Mouse (Mus musculus) heart, embryonic 13.5 days (tissue): Measurements from ENCODE around the gene Miox. TPM values are rescaled to one million over a fixed set of nuclear protein-coding genes. Genes with fewer than 3 reads are reported as not detected.
A peak's percentile ranks its signal among the peaks of the same experiment; 100 is the strongest.

Experiments used
- ATAC-seq: fragments of 200-750 bp; cut with Nextera tagmentation; 2 replicates; pipeline ENCODE4 v1.8.0; 2017; ENCODE audit warnings: moderate TSS enrichment; ENCODE audit not compliant: insufficient number of reproducible peaks, low FRiP score, low TSS enrichment; ENCODE audit errors: extremely low read depth
- H3K27ac ChIP-seq: fragments of 300-500 bp; sonication (generic); replicated peaks from 2 replicates; pipeline ENCODE4 v1.5.1; 2015; ENCODE audit warnings: moderate library complexity, mild to moderate bottlenecking, inconsistent platforms
- H3K27me3 ChIP-seq: fragments of 300-500 bp; sonication (generic); replicated peaks from 2 replicates; pipeline ENCODE4 v1.6.1; 2015; ENCODE audit warnings: mild to moderate bottlenecking, inconsistent platforms
- H3K36me3 ChIP-seq: fragments of 300-500 bp; sonication (generic); 2 replicates; pipeline ENCODE4 v1.6.1; 2015; ENCODE audit warnings: mild to moderate bottlenecking, inconsistent platforms
- H3K4me1 ChIP-seq: fragments of 300-500 bp; sonication (generic); 2 replicates; pipeline ENCODE4 v1.6.1; 2015; ENCODE audit warnings: inconsistent platforms
- H3K4me2 ChIP-seq: fragments of 300-500 bp; sonication (generic); 2 replicates; pipeline ENCODE4 v1.6.1; 2015; ENCODE audit warnings: inconsistent platforms, mild to moderate bottlenecking, moderate library complexity
- H3K4me3 ChIP-seq: fragments of 300-500 bp; sonication (generic); 2 replicates; pipeline ENCODE4 v1.5.1; 2015; ENCODE audit warnings: moderate library complexity, mild to moderate bottlenecking, inconsistent platforms
- H3K9ac ChIP-seq: fragments of 300-500 bp; sonication (generic); 2 replicates; pipeline ENCODE4 v1.6.1; 2015; ENCODE audit warnings: inconsistent platforms, mild to moderate bottlenecking, moderate library complexity
- H3K9me3 ChIP-seq: fragments of 300-500 bp; sonication (generic); 2 replicates; pipeline ENCODE4 v1.6.1; 2016; ENCODE audit warnings: inconsistent platforms
- WGBS: fragments of 180-500 bp; shearing (Covaris S2); methylation state at CpG from one replicate; pipeline ENCODE4 v1.1.7; 2015; ENCODE audit warnings: mixed read lengths; 5-methylcytosine and 5-hydroxymethylcytosine counted together
- polyA plus RNA-seq: library from polyadenylated mRNA; unstranded; fragments of >200 nt; fragmentation: Nextera tagmentation; extraction: Ambion mirVana; gene quantifications from 2 replicates; pipeline ENCODE4 v1.2.1, GENCODE M21; 2015

Gene Miox
- polyA plus RNA-seq, 1 experiment from 2014 or later: not detected

- WGBS: 88% methylated on average over 13 of the region's 13 CpGs
- Histone ChIP-seq H3K9ac (peak overlapping the region; percentile 11; the same call in 1 of the 2 replicates), H3K36me3 (peaks cover 58% of the 10 kb centered on the region), H3K9me3 (no peaks in the 10 kb centered on the region), H3K4me3 (no peak overlapping the region), H3K4me2 (no peak overlapping the region), H3K4me1 (peaks cover 20% of the 10 kb centered on the region), H3K27ac (no peak overlapping the region), H3K27me3 (peaks cover 17% of the 10 kb centered on the region)
- ATAC-seq: no peak
These were observed 37.9 kb downstream of the Miox start for GRCm38 (mm10) chr15:89372068-89372467.

- Histone ChIP-seq H3K9ac (peak overlapping the region; percentile 88), H3K4me3 (peak overlapping the region; percentile 75), H3K4me1 (peaks cover 24% of the 10 kb centered on the region), H3K9me3 (no peaks in the 10 kb centered on the region), H3K27me3 (peaks cover 22% of the 10 kb centered on the region), H3K36me3 (peaks cover 53% of the 10 kb centered on the region), H3K27ac (peak overlapping the region; percentile 94), H3K4me2 (peak overlapping the region; percentile 90)
- WGBS: 78% methylated on average over 7 of the region's 7 CpGs
- no peak for ATAC-seq
These were observed 38.3 kb downstream of the Miox start for GRCm38 (mm10) chr15:89372536-89372935.

GRCm38 (mm10) chr15:89373027-89373761 lies 39.0 kb downstream of the Miox start:
- Histone ChIP-seq H3K4me1 (peaks cover 30% of the 10 kb centered on the region), H3K27me3 (peaks cover 29% of the 10 kb centered on the region), H3K4me3 (peak overlapping the region; percentile 75), H3K27ac (peak overlapping the region; percentile 94), H3K36me3 (peaks cover 47% of the 10 kb centered on the region), H3K9me3 (no peaks in the 10 kb centered on the region), H3K9ac (peak overlapping the region; percentile 88), H3K4me2 (peak overlapping the region; percentile 90)
- 2% methylated on average over 35 of the region's 35 CpGs for whole genome bisulfite sequencing
- peak; percentile 68 for ATAC-seq

- peak within 1 kb of the TSS; percentile 94 for H3K27ac ChIP-seq
- peaks cover 36% of the 10 kb centered on the region for H3K4me1 ChIP-seq
- no peaks in the 10 kb centered on the region for H3K9me3 ChIP-seq
- peaks cover 35% of the 10 kb centered on the region for H3K27me3 ChIP-seq
- H3K9ac ChIP-seq: peak within 1 kb of the TSS; percentile 88
- peak within 1 kb of the TSS; percentile 75 for H3K4me3 ChIP-seq
- peaks cover 41% of the 10 kb centered on the region for H3K36me3 ChIP-seq
- under 1% methylated on average over 42 of the region's 42 CpGs for WGBS
- peak within 1 kb of the TSS; percentile 90 for H3K4me2 ChIP-seq
- peak; percentile 47 for ATAC-seq
These were observed 39.6 kb downstream of the Miox start, which contains the start of gene Sco2 for GRCm38 (mm10) chr15:89373762-89374248. Sco2 (minus strand) TSS chr15:89373846.

- Histone ChIP-seq H3K36me3 (peaks cover 35% of the 10 kb centered on the region), H3K27me3 (peaks cover 40% of the 10 kb centered on the region), H3K9ac (peak overlapping the region; percentile 88), H3K9me3 (no peaks in the 10 kb centered on the region), H3K27ac (peak overlapping the region; percentile 94), H3K4me3 (peak overlapping the region; percentile 75), H3K4me2 (peak overlapping the region; percentile 90), H3K4me1 (peaks cover 41% of the 10 kb centered on the region)
- no peak for ATAC-seq
- WGBS: 50% methylated on average over 9 of the region's 9 CpGs
These were observed 40.1 kb downstream of the Miox start for GRCm38 (mm10) chr15:89374340-89374739.

- WGBS: 86% methylated on average over 17 of the region's 17 CpGs
- Histone ChIP-seq H3K9ac (no peak overlapping the region), H3K4me3 (no peak overlapping the region)
These were observed 40.8 kb downstream of the Miox start for GRCm38 (mm10) chr15:89374801-89375534.

GRCm38 (mm10) chr15:89376040-89376439 lies 41.8 kb downstream of the Miox start:
- ATAC-seq: no peak
- Histone ChIP-seq H3K9ac (no peak overlapping the region), H3K9me3 (no peaks in the 10 kb centered on the region), H3K4me2 (no peak overlapping the region), H3K4me1 (peaks cover 45% of the 10 kb centered on the region), H3K27me3 (peaks cover 56% of the 10 kb centered on the region), H3K4me3 (no peak overlapping the region), H3K36me3 (peaks cover 18% of the 10 kb centered on the region), H3K27ac (no peak overlapping the region)
- 73% methylated on average over 7 of the region's 7 CpGs for WGBS

More at GRCm38 (mm10) chr15:89374801-89375534, 40.8 kb downstream of the Miox start:
- H3K27ac ChIP-seq: no peak overlapping the region
- peaks cover 45% of the 10 kb centered on the region for H3K27me3 ChIP-seq
- H3K4me1 ChIP-seq: peaks cover 45% of the 10 kb centered on the region
- H3K4me2 ChIP-seq: no peak overlapping the region
- H3K36me3 ChIP-seq: peaks cover 29% of the 10 kb centered on the region
- ATAC-seq: no peak
- H3K9me3 ChIP-seq: no peaks in the 10 kb centered on the region

GRCm38 (mm10) chr15:89376957-89377356 lies 42.8 kb downstream of the Miox start, which contains the start of gene Tymp:
Tymp (minus strand) TSS chr15:89377039.
- H3K27ac ChIP-seq: no peak within 1 kb of the TSS
- H3K4me3 ChIP-seq: no peak within 1 kb of the TSS
- H3K9me3 ChIP-seq: no peaks in the 10 kb centered on the region
- WGBS: 21% methylated on average over 16 of the region's 16 CpGs
- peak within 1 kb of the TSS; percentile 71; the same call in 1 of the 2 replicates for H3K9ac ChIP-seq
- peak within 1 kb of the TSS; percentile 24 for H3K4me2 ChIP-seq
- peaks cover 45% of the 10 kb centered on the region for H3K4me1 ChIP-seq
- ATAC-seq: no peak
- peaks cover 63% of the 10 kb centered on the region for H3K27me3 ChIP-seq
- peaks cover 9% of the 10 kb centered on the region for H3K36me3 ChIP-seq

GRCm38 (mm10) chr15:89377362-89377761 lies 43.2 kb downstream of the Miox start:
- Histone ChIP-seq H3K4me2 (peak overlapping the region; percentile 24), H3K27me3 (peaks cover 67% of the 10 kb centered on the region)

GRCm38 (mm10) chr15:89377938-89378828 lies 44.0 kb downstream of the Miox start:
- Histone ChIP-seq H3K9me3 (no peaks in the 10 kb centered on the region), H3K9ac (peak overlapping the region; percentile 71), H3K36me3 (no peaks in the 10 kb centered on the region), H3K4me1 (peaks cover 35% of the 10 kb centered on the region), H3K4me2 (peak overlapping the region; percentile 82), H3K27ac (no peak overlapping the region), H3K4me3 (peak overlapping the region; percentile 54), H3K27me3 (peaks cover 68% of the 10 kb centered on the region)
- no peak for ATAC-seq
- 9% methylated on average over 46 of the region's 46 CpGs for WGBS

More at GRCm38 (mm10) chr15:89377362-89377761, 43.2 kb downstream of the Miox start:
- Histone ChIP-seq H3K36me3 (peaks cover 5% of the 10 kb centered on the region), H3K4me3 (no peak overlapping the region), H3K27ac (no peak overlapping the region), H3K9me3 (no peaks in the 10 kb centered on the region), H3K9ac (no peak overlapping the region; the same call in 1 of the 2 replicates), H3K4me1 (peaks cover 44% of the 10 kb centered on the region)
- 4% methylated on average over 18 of the region's 18 CpGs for WGBS
- ATAC-seq: no peak
